Mouse (Mus musculus): ENCODE measurements around the gene Mcm7. TPM values are rescaled to one million over a fixed set of nuclear protein-coding genes. Genes with fewer than 3 reads are reported as not detected.
A peak's percentile ranks its signal among the peaks of the same experiment; 100 is the strongest.

Mcm7 gene
- total RNA-seq, 2 experiments from 2014 or later, result 17.3 to 28.1 TPM

GRCm38 (mm10) chr5:138160224-138160762, 11.9 kb downstream of the Mcm7 start:
- DNase-seq (ENCODE audit: low spot score in 2 of 2), result no peak

GRCm38 (mm10) chr5:138155443-138155976, 16.7 kb downstream of the Mcm7 start, which contains the start of gene Zfp113:
TSS of gene Zfp113 (minus strand) at chr5:138155744.
- peak; percentile 69 to 75 for DNase-seq (ENCODE audit: low spot score in 2 of 2)

- DNase-seq (ENCODE audit: low spot score in 2 of 2), result no peak
Observed at GRCm38 (mm10) chr5:138154390-138154789, 17.8 kb downstream of the Mcm7 start.

- no peak for DNase-seq (ENCODE audit: low spot score in 2 of 2)
Observed at GRCm38 (mm10) chr5:138138585-138138984, 33.6 kb downstream of the Mcm7 start.

GRCm38 (mm10) chr5:138137935-138138549, 34.2 kb downstream of the Mcm7 start:
- DNase-seq (ENCODE audit: low spot score in 2 of 2), result no peak

- DNase-seq (ENCODE audit: low spot score in 2 of 2), result no peak
Observed at GRCm38 (mm10) chr5:138137257-138137656, 35.0 kb downstream of the Mcm7 start.

- DNase-seq (ENCODE audit: low spot score in 2 of 2), result no peak
Observed at GRCm38 (mm10) chr5:138132425-138133064, 39.7 kb downstream of the Mcm7 start.

GRCm38 (mm10) chr5:138118041-138118440, 54.2 kb downstream of the Mcm7 start:
- no peak for DNase-seq (ENCODE audit: low spot score in 2 of 2)

GRCm38 (mm10) chr5:138117199-138118015, 54.8 kb downstream of the Mcm7 start:
- DNase-seq (ENCODE audit: low spot score in 2 of 2), result peak in 1 of 2 experiments; percentile 5

- peak; percentile 90 to 93 for DNase-seq (ENCODE audit: low spot score in 2 of 2)
Observed at GRCm38 (mm10) chr5:138116255-138117198, 55.7 kb downstream of the Mcm7 start, which contains the start of gene Zscan21. TSS of gene Zscan21 (plus strand) at chr5:138116903.

Small RNAs within 50 kb of the gene (microRNA-seq; reads per million reads assigned to microRNA genes)
- gene Mir106b (ENCODE audit: borderline number of aligned reads in 2 of 2) (786 to 1,011 reads per million in 2 experiments), gene Mir25 (ENCODE audit: borderline number of aligned reads in 2 of 2) (264 to 315 reads per million in 2 experiments), gene Mir93 (ENCODE audit: borderline number of aligned reads in 2 of 2) (2,480 to 3,438 reads per million in 2 experiments)

Other genes with a start within 250 kb of the Mcm7 start
- under 1 TPM in 1 of 2 experiments, not detected in 1; 0.19 TPM for gene Gjc3, start 209.3 kb downstream of the Mcm7 start, total RNA-seq (2021)
- gene Azgp1, start 190.9 kb downstream of the Mcm7 start, total RNA-seq (2021), result 1 to 10 TPM in 1 of 2 experiments, not detected in 1; 1.3 TPM
- not detected for gene Smok3a, start 151.2 kb downstream of the Mcm7 start, total RNA-seq (2021)
- gene Smok3b, start 151.0 kb downstream of the Mcm7 start, total RNA-seq (2021), result not detected
- gene Smok3c, start 119.2 kb downstream of the Mcm7 start, total RNA-seq (2021), result not detected
- 10 to 100 TPM; 30.9 to 37.9 TPM for gene Zkscan1, start 87.3 kb downstream of the Mcm7 start, total RNA-seq (2021)
- 10 to 100 TPM; 13.4 to 15.3 TPM for gene Zscan21, start 55.5 kb downstream of the Mcm7 start, total RNA-seq (2021)
- 10 to 100 TPM; 10.1 to 10.9 TPM for gene Zfp113, start 16.7 kb downstream of the Mcm7 start, total RNA-seq (2021)
- 100 to 1,000 TPM; 130 to 145 TPM for gene Cops6, start 11.4 kb downstream of the Mcm7 start, total RNA-seq (2021)
- 10 to 100 TPM; 15.9 to 18.5 TPM for gene Ap4m1, start 420 bp downstream of the Mcm7 start, total RNA-seq (2021)
- 10 to 100 TPM; 40.6 to 41.6 TPM for gene Taf6, start 15.0 kb upstream of the Mcm7 start, total RNA-seq (2021)
- gene Cnpy4, start 15.1 kb upstream of the Mcm7 start, total RNA-seq (2021), result 10 to 100 TPM; 21.6 to 25.3 TPM
- gene Mblac1, start 21.9 kb upstream of the Mcm7 start, total RNA-seq (2021), result 1 to 10 TPM; 6.4 to 9.0 TPM
- gene Nxpe5, start 53.5 kb upstream of the Mcm7 start, total RNA-seq (2021), result under 1 TPM in 1 of 2 experiments, not detected in 1; 0.48 TPM
- gene Lamtor4, start 83.1 kb upstream of the Mcm7 start, total RNA-seq (2021), result 10 to 100 TPM; 80.1 to 80.3 TPM
- gene BC037034, start 91.6 kb upstream of the Mcm7 start, total RNA-seq (2021), result 10 to 100 TPM; 27.7 to 30.1 TPM
- gene Gal3st4, start 100.4 kb upstream of the Mcm7 start, total RNA-seq (2021), result under 1 TPM in 1 of 2 experiments, not detected in 1; 0.58 TPM
- gene Gm43720, start 107.5 kb upstream of the Mcm7 start, total RNA-seq (2021), result not detected
- under 1 TPM; 0.51 to 0.89 TPM for gene Gpc2, start 107.6 kb upstream of the Mcm7 start, total RNA-seq (2021)
- gene Stag3, start 107.8 kb upstream of the Mcm7 start, total RNA-seq (2021), result under 1 TPM in 1 of 2 experiments, not detected in 1; 0.13 TPM
- gene Pvrig, start 169.5 kb upstream of the Mcm7 start, total RNA-seq (2021), result under 1 TPM in 1 of 2 experiments, not detected in 1; 0.64 TPM